24 mouse cellular contexts compared by ENCODE assay signal in the genomic region with DNA sequence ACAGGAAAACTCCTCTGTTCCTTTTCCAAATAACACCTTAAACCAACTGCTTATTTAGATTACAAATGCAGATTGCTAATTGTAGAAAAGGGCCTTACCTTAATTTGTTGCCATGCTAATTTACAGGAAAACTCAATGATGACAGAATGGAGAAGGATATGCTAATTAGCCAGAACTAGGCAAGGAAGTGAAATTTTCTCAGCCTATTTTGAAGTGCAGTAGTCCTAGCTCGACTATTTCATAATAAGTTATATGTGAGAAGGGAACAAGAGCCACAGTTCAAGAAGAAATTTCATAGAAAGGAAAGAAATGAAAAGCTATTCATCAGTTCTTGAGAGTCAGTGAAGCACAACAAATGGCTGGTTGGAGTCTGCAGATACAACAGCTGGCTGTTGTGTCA.
"Had no signal": no experiment of that assay in that cellular context is flagged by ENCODE, and none has a peak within 500 bp of the region (broad histone marks: within the 10 kb centered on the region; RNA-seq: fewer than 3 reads in every experiment).

No protein-coding gene starts in this region.

- H3K4me1 ChIP-seq: neural tube, embryonic 12.5 days had no signal

- H3K9ac ChIP-seq: kidney, embryonic 15.5 days; limb, embryonic 12.5 days; limb, embryonic 15.5 days; liver, embryonic 14.5 days; liver, postnatal 0 days; lung, embryonic 14.5 days; neural tube, embryonic 12.5 days; neural tube, embryonic 15.5 days had no signal

- ATAC-seq: liver, postnatal 0 days had no signal

- H3K9me3 ChIP-seq: kidney, embryonic 15.5 days; limb, embryonic 12.5 days; limb, embryonic 15.5 days; neural tube, embryonic 12.5 days; neural tube, embryonic 15.5 days had no signal

- H3K4me3 ChIP-seq: kidney, embryonic 15.5 days; limb, embryonic 12.5 days; limb, embryonic 15.5 days; megakaryocyte, embryonic 14.5 days; neural tube, embryonic 12.5 days; neural tube, embryonic 15.5 days had no signal

- H3K36me3 ChIP-seq: kidney, embryonic 15.5 days; limb, embryonic 12.5 days; limb, embryonic 15.5 days; neural tube, embryonic 12.5 days; neural tube, embryonic 15.5 days had no signal

- H3K27ac ChIP-seq: kidney, embryonic 15.5 days; limb, embryonic 12.5 days; limb, embryonic 15.5 days; liver, embryonic 14.5 days; neural tube, embryonic 12.5 days; neural tube, embryonic 15.5 days had no signal

- H3K4me2 ChIP-seq: kidney, embryonic 15.5 days; limb, embryonic 12.5 days; limb, embryonic 15.5 days; liver, embryonic 11.5 days; lung, embryonic 14.5 days; midbrain, embryonic 11.5 days; neural tube, embryonic 12.5 days; neural tube, embryonic 15.5 days had no signal

- DNase-seq: kidney, adult 11 months; kidney, adult 8-10 months; kidney, postnatal 10 days; kidney, postnatal 36 days; left cerebral cortex, postnatal 4 days; liver, postnatal 0 days; lung, embryonic 14.5 days; lung, postnatal 10 days; lung, postnatal 36 days; midbrain, embryonic 14.5 days; right cerebral cortex, adult 18-20 months; right cerebral cortex, postnatal 14 days; spleen, adult 18-20 months; thymus, adult 18-20 months; thymus, postnatal 36 days had no signal

- H3K27me3 ChIP-seq: kidney, embryonic 15.5 days; limb, embryonic 12.5 days; limb, embryonic 15.5 days; megakaryocyte, embryonic 14.5 days; neural tube, embryonic 12.5 days had no signal
